Mouse (Mus musculus) cerebellum, postnatal 25 days (tissue): ENCODE data around the gene Scfd2.

Source experiments
- DNase-seq, 2 experiments: peaks; one replicate each; pipeline ENCODE4 v3.0.0; 2021; ENCODE audit warnings: mixed read lengths in 2 of 2

Gene Scfd2

DNA sequence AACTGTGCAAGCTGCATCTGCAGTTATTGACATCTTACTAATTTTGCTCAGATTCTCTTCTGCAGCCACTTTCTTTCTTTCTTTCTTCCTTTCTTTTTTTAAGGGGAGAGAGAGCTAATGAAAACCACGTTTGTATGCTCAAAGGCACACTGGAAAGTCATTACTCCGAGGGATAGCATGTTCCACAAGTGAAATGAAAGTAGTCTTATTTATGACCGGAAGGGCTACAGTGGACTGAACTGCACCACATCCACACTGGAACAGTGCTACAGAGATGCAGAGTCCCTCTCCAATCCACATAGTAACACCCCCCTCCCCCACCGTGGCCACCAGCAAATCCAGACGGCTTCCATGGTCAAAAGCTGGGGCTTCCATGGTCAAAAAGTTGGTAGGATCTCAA, 224.3 kb downstream of the Scfd2 start:
- no peak for DNase-seq

DNA sequence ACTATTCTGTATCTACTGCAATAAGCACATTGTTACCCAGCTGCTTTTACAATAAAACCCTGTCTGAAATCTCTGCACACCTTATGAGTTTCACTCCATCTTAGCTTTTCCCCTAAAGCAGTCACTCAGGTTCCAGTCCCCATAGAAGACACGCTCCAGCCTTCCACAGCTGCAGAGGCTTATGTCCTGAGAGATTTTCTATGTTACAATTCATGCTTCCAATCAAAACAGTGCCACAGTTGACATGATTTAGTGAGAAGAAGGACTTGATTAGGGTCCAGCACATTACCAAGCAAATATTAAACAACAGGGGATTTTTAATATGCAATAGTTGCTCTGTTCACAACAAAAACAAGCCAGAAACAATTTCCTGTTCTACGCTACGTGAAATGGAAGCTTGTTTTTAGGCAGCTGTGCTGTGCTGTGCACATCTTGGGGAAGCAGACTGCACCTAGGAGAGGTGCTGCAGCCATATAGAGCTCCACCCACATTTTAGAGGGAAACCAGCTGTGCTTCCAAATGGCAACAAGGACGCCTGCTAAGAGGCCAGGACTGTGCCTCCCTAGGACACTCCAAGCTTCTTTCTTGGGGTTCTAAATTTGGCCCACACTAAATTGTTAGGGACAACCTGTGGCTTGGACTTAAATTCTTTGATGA, 225.9 kb downstream of the Scfd2 start:
- DNase-seq: no peak

DNA sequence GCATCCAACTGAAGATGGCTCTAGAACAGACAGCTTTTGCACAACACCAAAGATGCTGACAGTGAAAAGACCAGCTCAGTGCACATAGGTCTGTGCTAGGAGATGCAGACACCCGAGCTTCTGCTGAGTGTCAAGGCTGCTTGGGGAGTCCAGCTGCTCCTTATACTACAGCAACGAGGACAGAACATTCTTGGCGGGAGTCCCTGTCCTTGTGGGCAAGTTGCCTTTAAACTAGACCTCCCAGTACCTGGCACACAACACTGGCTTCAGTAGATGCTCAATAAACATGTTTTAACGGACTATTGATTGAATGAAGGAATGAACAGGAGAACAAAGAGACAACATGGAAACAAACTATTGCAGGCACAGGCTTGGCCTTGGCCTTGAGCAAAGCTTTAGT, 226.8 kb downstream of the Scfd2 start:
- peak in 1 of 2 experiments; percentile 21 for DNase-seq

DNA sequence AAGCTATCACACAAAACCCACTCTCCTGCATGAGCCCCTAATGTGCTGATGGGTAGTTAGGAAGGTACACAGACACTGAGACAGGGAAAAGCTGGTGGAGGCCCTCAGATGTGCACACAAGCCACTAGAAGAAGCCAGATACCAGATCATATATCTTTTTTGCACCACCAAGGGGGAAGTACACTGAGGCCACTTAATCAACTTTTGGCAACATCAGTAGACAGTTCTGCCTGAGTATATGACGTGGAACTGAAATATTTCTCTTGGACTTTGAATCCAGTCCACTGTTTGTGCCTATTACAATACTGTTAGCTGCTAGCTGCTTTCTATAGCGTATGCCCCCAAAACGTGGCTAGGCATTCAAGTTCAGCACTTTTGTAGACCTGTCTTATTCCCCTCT, 229.2 kb downstream of the Scfd2 start:
- DNase-seq: no peak

DNA sequence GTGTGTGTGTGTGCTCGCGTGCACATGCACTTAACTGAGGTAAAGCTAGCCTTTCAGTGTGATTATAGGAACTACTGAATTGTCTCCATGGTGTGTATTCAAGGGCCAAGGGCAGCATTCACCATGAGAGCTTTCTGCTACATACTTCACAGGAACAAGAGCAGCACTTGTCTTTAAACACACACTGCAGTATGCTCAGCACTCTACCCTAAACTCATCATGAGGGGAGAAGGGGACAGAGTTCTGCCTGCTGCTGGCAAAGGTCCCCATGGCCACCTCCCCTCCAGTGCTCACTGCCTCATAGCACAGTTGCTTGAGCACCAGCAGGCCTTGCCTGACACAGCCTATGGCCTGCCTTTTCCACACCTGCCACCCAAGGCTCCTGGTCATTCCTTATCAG, 230.1 kb downstream of the Scfd2 start:
- DNase-seq: no peak

DNA sequence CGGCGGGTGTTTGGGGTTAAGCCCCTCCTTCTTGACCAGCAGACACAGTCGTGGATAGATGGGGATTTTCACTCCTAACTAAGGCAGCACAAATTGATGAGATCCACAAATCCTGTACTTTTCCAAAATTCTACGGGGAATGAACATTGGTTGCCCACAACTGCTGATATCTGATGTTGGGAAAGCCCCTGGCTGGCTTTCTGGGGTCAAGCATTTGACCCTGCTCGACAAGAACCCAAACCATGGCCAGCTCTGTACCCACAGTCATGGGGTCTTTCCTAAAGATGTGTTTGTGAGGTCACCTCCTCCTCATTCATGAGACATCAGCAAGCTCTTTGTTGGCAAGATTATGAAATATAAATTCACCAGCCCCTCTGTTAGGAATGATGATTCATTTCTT, 230.6 kb downstream of the Scfd2 start:
- DNase-seq: no peak

- no peak for DNase-seq
Observed at GRCm38 (mm10) chr5:74300140-74300539, 231.4 kb downstream of the Scfd2 start.

- DNase-seq: no peak
Observed at GRCm38 (mm10) chr5:74297113-74297512, 234.4 kb downstream of the Scfd2 start.

DNA sequence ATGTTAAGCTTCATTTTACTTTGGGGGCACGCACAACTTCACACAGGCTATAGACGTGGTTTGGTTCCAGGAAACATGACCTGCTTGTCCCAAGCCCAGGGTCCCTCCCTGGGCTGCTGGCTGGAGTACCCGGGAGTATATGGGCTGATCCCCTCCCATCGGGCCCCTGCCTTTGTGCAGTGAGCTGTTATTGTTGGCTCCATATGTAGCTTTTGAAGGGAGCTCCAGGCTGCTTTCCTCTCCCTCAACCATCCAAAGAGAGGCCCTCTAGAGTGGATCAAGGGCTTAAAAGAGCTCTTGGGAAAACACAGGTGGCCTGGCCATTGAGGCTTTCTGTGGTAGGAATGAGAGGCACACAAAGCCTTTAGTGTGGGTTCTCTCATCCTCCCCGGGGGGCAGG, 235.5 kb downstream of the Scfd2 start:
- DNase-seq: no peak

- no peak for DNase-seq
Observed at GRCm38 (mm10) chr5:74293513-74293912, 238.0 kb downstream of the Scfd2 start.

- DNase-seq: no peak
Observed at GRCm38 (mm10) chr5:74292050-74292449, 239.5 kb downstream of the Scfd2 start.

GRCm38 (mm10) chr5:74291575-74291974, 240.0 kb downstream of the Scfd2 start:
- no peak for DNase-seq

GRCm38 (mm10) chr5:74289957-74290356, 241.6 kb downstream of the Scfd2 start:
- DNase-seq: no peak

DNA sequence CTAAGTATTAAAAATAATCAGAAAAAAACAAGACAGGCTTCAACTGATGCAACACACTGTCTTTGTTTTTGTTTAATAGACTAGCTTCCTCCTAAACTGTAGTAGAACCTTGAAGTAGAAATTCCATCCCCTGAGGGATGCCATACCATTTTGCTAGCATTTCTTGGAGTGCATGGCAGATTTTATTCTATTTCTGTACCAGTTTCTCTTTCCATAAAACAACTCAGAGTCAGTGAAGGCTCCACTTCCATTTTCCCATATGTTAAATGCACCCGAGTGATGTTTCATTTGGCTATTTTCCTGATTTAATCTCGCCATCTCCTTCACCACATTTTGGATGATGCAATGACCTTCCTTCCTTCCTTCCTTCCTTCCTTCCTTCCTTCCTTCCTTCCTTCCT, 243.4 kb downstream of the Scfd2 start:
- no peak for DNase-seq

- DNase-seq: no peak
Observed at GRCm38 (mm10) chr5:74286301-74286700, 245.3 kb downstream of the Scfd2 start.

- no peak for DNase-seq
Observed at GRCm38 (mm10) chr5:74285764-74286163, 245.8 kb downstream of the Scfd2 start.

DNA sequence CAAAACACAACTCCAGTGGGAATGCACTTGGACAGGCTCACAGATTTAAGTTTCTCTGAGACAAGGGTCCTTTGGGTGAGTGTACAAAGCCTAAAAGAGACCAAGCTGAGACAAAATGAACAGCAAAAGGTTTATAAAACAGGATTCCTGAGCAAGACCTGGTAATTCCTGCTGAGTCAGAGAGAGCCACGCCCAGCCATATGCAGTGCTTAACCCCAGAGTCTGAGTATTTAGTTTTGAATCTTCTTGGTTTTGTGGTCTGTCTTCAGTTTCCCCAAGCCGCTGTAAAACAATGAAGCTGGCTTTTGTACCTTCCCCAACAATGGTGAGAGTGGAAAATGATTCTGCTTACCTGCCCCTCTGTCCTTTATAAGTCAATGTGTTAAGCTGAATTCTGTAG, 246.3 kb downstream of the Scfd2 start:
- no peak for DNase-seq

GRCm38 (mm10) chr5:74283545-74283944, 248.0 kb downstream of the Scfd2 start:
- DNase-seq: peak; percentile 45 to 65

GRCm38 (mm10) chr5:74281480-74281879, 250.1 kb downstream of the Scfd2 start:
- DNase-seq: peak; percentile 40 to 49

GRCm38 (mm10) chr5:74279673-74280072, 251.9 kb downstream of the Scfd2 start:
- no peak for DNase-seq

- no peak for DNase-seq
Observed at GRCm38 (mm10) chr5:74278428-74278827, 253.1 kb downstream of the Scfd2 start.

GRCm38 (mm10) chr5:74277712-74278111, 253.8 kb downstream of the Scfd2 start:
- peak; percentile 94 to 95 for DNase-seq

DNA sequence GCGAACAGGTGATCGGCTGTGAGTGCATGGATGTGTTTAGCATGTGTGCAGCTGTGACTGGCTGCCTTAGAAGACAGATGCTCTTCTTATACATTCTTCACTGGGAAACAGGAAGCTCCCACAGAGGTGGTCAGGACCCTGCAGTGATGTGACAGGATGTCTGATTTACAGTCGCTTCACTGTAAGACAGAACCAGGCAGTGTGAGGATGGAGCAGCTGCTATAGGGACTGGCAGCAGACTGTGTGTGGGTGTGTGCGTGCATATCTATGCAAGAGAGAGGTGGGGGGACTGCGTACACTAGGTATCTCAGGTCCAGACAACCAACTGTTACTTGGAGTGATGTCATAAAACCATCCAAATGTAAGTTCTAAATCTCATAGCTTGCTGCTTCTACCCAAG, 254.3 kb downstream of the Scfd2 start:
- no peak for DNase-seq

DNA sequence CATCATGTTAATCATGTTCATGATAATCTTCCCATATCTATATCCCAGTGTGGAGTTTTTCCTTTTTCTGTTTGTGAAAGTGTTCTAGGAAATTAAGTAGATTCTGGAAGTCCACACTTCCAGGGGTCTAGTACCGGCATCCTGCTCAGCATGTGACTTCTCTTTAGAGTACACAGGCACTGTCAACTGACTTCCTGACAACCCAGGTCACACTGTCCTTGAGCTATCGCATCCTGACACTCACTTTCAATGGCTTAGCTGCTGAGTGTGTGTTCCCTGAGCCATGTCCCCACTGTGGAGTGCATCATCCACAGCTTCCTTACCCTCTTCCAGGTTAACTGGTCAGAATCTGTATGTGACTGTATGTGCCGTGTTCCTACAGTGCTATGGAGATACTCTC, 258.2 kb downstream of the Scfd2 start:
- no peak for DNase-seq

- no peak for DNase-seq
Observed at GRCm38 (mm10) chr5:74267736-74268369, 263.7 kb downstream of the Scfd2 start.
